Mouse (Mus musculus) kidney, embryonic 15.5 days (tissue): ENCODE measurements at regions not wholly inside any gene's neighbourhood (a gene's known extent, or its start where the extent isn't known, plus 50 kb on each side); places are given as distances from the start of the nearest gene placed in this dataset.
A peak's percentile ranks its signal among the peaks of the same experiment; 100 is the strongest.
"Not testable (repeated sequence)": the region's sequence is repeated elsewhere in the genome, so short reads cannot be mapped to it uniquely, and the experiment has no call there.

Source experiments
- ATAC-seq: fragments of 200-750 bp; cut with Nextera tagmentation; replicated peaks from 2 replicates; pipeline ENCODE4 v1.8.0; 2017; ENCODE audit warnings: moderate TSS enrichment; ENCODE audit not compliant: low FRiP score
- H3K27ac ChIP-seq: fragments of 300-500 bp; sonication (generic); 2 replicates; pipeline ENCODE4 v1.5.1; 2015; ENCODE audit warnings: mild to moderate bottlenecking, inconsistent platforms
- H3K27me3 ChIP-seq: fragments of 300-500 bp; sonication (generic); 2 replicates; pipeline ENCODE4 v1.6.1; 2015; ENCODE audit warnings: inconsistent platforms
- H3K36me3 ChIP-seq: fragments of 300-500 bp; sonication (generic); 2 replicates; pipeline ENCODE4 v1.6.1; 2015; ENCODE audit warnings: inconsistent platforms
- H3K4me1 ChIP-seq: fragments of 300-500 bp; sonication (generic); 2 replicates; pipeline ENCODE4 v1.6.1; 2015; ENCODE audit warnings: inconsistent platforms
- H3K4me2 ChIP-seq: fragments of 300-500 bp; sonication (generic); 2 replicates; pipeline ENCODE4 v1.6.1; 2015; ENCODE audit warnings: moderate library complexity, mild to moderate bottlenecking, inconsistent platforms
- H3K4me3 ChIP-seq: fragments of 300-500 bp; sonication (generic); replicated peaks from 2 replicates; pipeline ENCODE4 v1.5.1; 2015; ENCODE audit warnings: mild to moderate bottlenecking, inconsistent platforms
- H3K9ac ChIP-seq: fragments of 300-500 bp; sonication (generic); 2 replicates; pipeline ENCODE4 v1.6.1; 2015; ENCODE audit warnings: mild to moderate bottlenecking, inconsistent platforms
- H3K9me3 ChIP-seq: fragments of 300-500 bp; sonication (generic); replicated peaks from 2 replicates; pipeline ENCODE4 v1.6.1; 2016; ENCODE audit warnings: inconsistent platforms
- WGBS: fragments of 180-500 bp; shearing (Covaris S2); methylation state at CpG from one replicate; pipeline ENCODE4 v1.1.7; 2015; ENCODE audit warnings: mixed read lengths; 5-methylcytosine and 5-hydroxymethylcytosine counted together

DNA sequence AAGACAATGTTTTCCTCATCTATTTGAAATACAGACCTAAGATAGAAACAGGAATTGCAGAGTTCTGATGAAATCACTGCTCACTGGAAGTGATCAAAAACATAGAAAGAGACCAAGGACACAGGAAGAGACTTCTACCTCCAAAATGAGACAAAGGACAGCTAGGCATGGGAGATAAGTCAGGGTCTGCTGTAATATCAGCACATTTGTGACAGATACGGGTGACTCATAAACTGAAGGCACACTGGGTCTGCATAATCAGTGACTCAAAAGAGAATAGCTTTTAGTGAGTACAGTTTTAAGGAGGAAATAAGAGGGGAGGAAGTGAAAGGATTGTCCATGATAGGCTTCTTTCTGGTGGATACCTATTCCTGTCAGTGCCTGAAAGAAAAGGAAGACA lies 719.7 kb downstream of the Efna5 start:
- 80% methylated on average over 1 of the region's 1 CpGs for WGBS
- ATAC-seq = no peak
- no peaks in the 10 kb centered on the region for H3K4me1 ChIP-seq
- no peak overlapping the region for H3K9ac ChIP-seq
- H3K9me3 ChIP-seq = no peaks in the 10 kb centered on the region
- H3K27me3 ChIP-seq = no peaks in the 10 kb centered on the region
- no peak overlapping the region for H3K4me2 ChIP-seq
- no peak overlapping the region for H3K4me3 ChIP-seq
- H3K27ac ChIP-seq = no peak overlapping the region
- no peaks in the 10 kb centered on the region for H3K36me3 ChIP-seq

GRCm38 (mm10) chr17:62160301-62160700 lies 720.8 kb downstream of the Efna5 start:
- Histone ChIP-seq H3K9me3 (no peaks in the 10 kb centered on the region), H3K27ac (no peak overlapping the region), H3K9ac (no peak overlapping the region), H3K4me1 (no peaks in the 10 kb centered on the region), H3K36me3 (no peaks in the 10 kb centered on the region), H3K4me3 (no peak overlapping the region), H3K27me3 (no peaks in the 10 kb centered on the region), H3K4me2 (no peak overlapping the region)
- no peak for ATAC-seq
- WGBS = 32% methylated on average over 2 of the region's 2 CpGs

DNA sequence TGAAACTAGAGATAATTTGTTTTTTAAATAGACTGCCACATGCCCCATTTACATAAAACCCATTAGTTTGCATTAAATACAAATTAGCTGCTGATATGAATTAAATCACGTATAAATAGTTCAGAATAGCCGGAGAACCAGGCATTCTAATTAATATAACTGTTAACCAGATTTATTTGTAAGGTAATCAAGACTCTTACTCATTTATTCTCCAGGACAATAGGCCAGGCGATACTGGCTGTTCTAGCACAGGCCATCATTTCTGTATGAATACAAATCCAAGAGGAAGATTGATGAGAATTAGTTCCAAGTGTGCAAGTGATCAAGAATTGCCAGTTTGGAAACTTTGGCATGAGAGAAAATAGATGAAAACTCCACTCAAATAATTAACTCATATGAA lies 746.1 kb downstream of the Efna5 start:
- H3K36me3 ChIP-seq = no peaks in the 10 kb centered on the region
- H3K27ac ChIP-seq = no peak overlapping the region
- no peak overlapping the region for H3K9ac ChIP-seq
- H3K4me1 ChIP-seq = no peaks in the 10 kb centered on the region
- ATAC-seq = no peak
- H3K9me3 ChIP-seq = no peaks in the 10 kb centered on the region
- 87% methylated on average over 3 of the region's 3 CpGs for WGBS
- no peak overlapping the region for H3K4me3 ChIP-seq
- no peak overlapping the region for H3K4me2 ChIP-seq
- H3K27me3 ChIP-seq = no peaks in the 10 kb centered on the region

- not testable (repeated sequence) for H3K27ac ChIP-seq, H3K36me3 ChIP-seq, H3K4me3 ChIP-seq, ATAC-seq, H3K4me1 ChIP-seq, H3K9me3 ChIP-seq, H3K4me2 ChIP-seq, H3K9ac ChIP-seq, H3K27me3 ChIP-seq
- 94% methylated on average over 3 of the region's 3 CpGs for WGBS
These were observed 769.4 kb downstream of the Efna5 start for GRCm38 (mm10) chr17:62111703-62112102.

- Histone ChIP-seq H3K9ac (no peak overlapping the region), H3K4me1 (no peaks in the 10 kb centered on the region), H3K27ac (no peak overlapping the region), H3K4me3 (no peak overlapping the region), H3K27me3 (no peaks in the 10 kb centered on the region), H3K4me2 (no peak overlapping the region), H3K36me3 (no peaks in the 10 kb centered on the region), H3K9me3 (no peaks in the 10 kb centered on the region)
- ATAC-seq = no peak
These were observed 772.1 kb downstream of the Efna5 start for GRCm38 (mm10) chr17:62109052-62109451.

- Histone ChIP-seq H3K27me3 (no peaks in the 10 kb centered on the region), H3K4me2 (no peak overlapping the region), H3K36me3 (no peaks in the 10 kb centered on the region), H3K9me3 (no peaks in the 10 kb centered on the region), H3K9ac (no peak overlapping the region), H3K4me1 (no peaks in the 10 kb centered on the region), H3K4me3 (no peak overlapping the region), H3K27ac (no peak overlapping the region)
- no peak for ATAC-seq
- 76% methylated on average over 4 of the region's 4 CpGs for WGBS
These were observed 797.8 kb downstream of the Efna5 start for GRCm38 (mm10) chr17:62083281-62083680.

- Histone ChIP-seq H3K9me3 (no peaks in the 10 kb centered on the region), H3K27ac (no peak overlapping the region), H3K36me3 (no peaks in the 10 kb centered on the region), H3K4me3 (no peak overlapping the region), H3K27me3 (no peaks in the 10 kb centered on the region), H3K4me1 (no peaks in the 10 kb centered on the region), H3K9ac (no peak overlapping the region), H3K4me2 (no peak overlapping the region)
- ATAC-seq = no peak
- 81% methylated on average over 7 of the region's 7 CpGs for WGBS
These were observed 803.5 kb downstream of the Efna5 start for GRCm38 (mm10) chr17:62077604-62078003.

DNA sequence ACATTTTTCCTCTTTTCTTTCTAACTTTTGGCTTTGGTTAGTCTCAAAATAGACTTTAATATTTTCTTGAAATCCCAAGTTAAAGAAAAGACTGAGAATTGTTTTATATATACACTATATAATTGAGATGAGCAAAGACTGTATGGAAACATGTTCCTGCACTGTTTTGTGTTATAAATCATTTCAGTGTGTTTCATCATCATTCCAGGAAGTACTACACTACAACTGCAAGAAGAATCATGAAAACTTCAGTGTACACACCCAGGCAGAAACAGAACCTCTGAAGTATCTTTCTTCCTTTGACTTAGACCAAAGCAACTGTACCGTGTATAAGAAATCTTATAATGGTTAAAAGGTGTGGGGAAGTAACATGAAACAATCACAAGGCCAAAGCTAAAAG lies 816.2 kb downstream of the Efna5 start:
- Histone ChIP-seq H3K4me1 (no peaks in the 10 kb centered on the region), H3K36me3 (no peaks in the 10 kb centered on the region), H3K4me2 (no peak overlapping the region), H3K27me3 (no peaks in the 10 kb centered on the region), H3K27ac (no peak overlapping the region), H3K9ac (no peak overlapping the region), H3K4me3 (no peak overlapping the region), H3K9me3 (no peaks in the 10 kb centered on the region)
- ATAC-seq = no peak
- WGBS = 86% methylated on average over 1 of the region's 1 CpGs

- Histone ChIP-seq H3K9ac (no peak overlapping the region), H3K9me3 (no peaks in the 10 kb centered on the region), H3K36me3 (no peaks in the 10 kb centered on the region), H3K27me3 (no peaks in the 10 kb centered on the region), H3K27ac (no peak overlapping the region), H3K4me1 (no peaks in the 10 kb centered on the region; the same call in 1 of the 2 replicates), H3K4me3 (no peak overlapping the region), H3K4me2 (no peak overlapping the region)
- no peak for ATAC-seq
- WGBS = 27% methylated on average over 3 of the region's 3 CpGs
These were observed 823.1 kb downstream of the Efna5 start for GRCm38 (mm10) chr17:62058016-62058415.

DNA sequence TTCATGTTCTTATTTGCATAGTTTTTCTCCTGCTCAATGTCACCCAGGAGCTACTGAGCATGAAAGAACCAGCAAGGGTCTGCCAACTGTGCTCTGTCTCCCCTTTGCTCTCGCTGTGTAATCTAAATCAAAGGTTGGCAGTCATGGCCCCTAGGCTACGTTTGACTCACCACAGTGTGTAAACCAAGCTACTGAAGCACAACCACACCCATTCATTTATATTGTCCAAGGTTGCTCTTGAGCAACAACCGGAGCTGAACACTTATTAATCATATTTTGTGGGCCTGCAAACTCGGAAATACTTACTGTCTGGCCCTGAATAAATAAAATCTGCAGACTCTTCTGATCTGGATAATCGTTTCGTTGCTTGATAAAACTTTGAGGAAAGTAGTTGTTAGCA lies 826.3 kb downstream of the Efna5 start:
- Histone ChIP-seq H3K36me3 (no peaks in the 10 kb centered on the region), H3K27ac (no peak overlapping the region), H3K9ac (no peak overlapping the region), H3K27me3 (no peaks in the 10 kb centered on the region), H3K4me3 (no peak overlapping the region), H3K4me2 (no peak overlapping the region), H3K9me3 (no peaks in the 10 kb centered on the region), H3K4me1 (no peaks in the 10 kb centered on the region; the same call in 1 of the 2 replicates)
- 0 out of 2 replicates have a peak, but pooled peaks have one; percentile 62 for ATAC-seq
- 41% methylated on average over 6 of the region's 6 CpGs for WGBS

DNA sequence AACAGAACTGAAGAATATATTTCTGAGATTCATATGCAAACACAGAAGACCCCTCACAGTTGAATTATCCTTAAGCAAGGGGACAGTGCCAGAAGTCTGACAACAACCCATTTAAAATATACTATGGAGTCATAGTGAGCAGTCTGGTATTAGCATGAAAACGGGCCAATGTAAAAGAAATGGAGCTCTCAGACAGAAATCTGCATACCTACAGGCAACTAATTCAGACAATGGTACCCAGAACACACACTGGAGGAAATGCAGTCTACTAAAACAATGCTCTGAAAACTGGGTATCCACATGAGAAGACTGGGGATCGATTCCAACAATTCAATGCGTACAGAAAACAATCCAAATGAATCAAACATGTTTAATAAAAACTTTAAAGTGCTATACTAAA lies 832.1 kb downstream of the Efna5 start:
- H3K36me3 ChIP-seq = no peaks in the 10 kb centered on the region
- H3K4me3 ChIP-seq = no peak overlapping the region
- no peak for ATAC-seq
- H3K4me1 ChIP-seq = no peaks in the 10 kb centered on the region
- no peak overlapping the region for H3K27ac ChIP-seq
- H3K4me2 ChIP-seq = no peak overlapping the region
- H3K9me3 ChIP-seq = no peaks in the 10 kb centered on the region
- H3K27me3 ChIP-seq = no peaks in the 10 kb centered on the region
- 75% methylated on average over 3 of the region's 3 CpGs for WGBS
- no peak overlapping the region for H3K9ac ChIP-seq

DNA sequence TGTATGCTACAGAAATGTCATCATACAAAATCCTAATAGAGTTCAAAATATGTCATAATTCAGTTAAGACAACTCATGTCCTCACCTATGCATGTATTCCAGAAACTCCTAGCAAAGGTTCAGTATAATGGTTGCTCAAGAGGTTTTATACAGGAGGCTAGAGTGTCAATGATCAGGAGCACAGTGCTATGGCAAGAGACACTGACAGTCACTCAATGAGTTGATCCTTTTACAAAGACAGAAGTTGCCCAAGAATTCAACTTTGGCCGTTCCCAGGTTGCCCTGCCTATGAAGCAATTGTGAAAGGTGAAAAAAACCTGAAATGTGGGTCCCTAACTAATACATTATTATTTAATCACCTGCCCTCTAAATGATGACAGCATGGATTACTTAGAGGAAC lies 850.5 kb downstream of the Efna5 start:
- Histone ChIP-seq H3K4me3 (no peak overlapping the region), H3K27ac (no peak overlapping the region), H3K4me2 (no peak overlapping the region), H3K4me1 (no peaks in the 10 kb centered on the region), H3K9me3 (no peaks in the 10 kb centered on the region), H3K36me3 (no peaks in the 10 kb centered on the region), H3K27me3 (no peaks in the 10 kb centered on the region), H3K9ac (no peak overlapping the region)
- ATAC-seq = no peak
- WGBS = 88% methylated on average over 1 of the region's 1 CpGs
